Comparison of ENCODE assay signal across 24 mouse cellular contexts in the genomic region with DNA sequence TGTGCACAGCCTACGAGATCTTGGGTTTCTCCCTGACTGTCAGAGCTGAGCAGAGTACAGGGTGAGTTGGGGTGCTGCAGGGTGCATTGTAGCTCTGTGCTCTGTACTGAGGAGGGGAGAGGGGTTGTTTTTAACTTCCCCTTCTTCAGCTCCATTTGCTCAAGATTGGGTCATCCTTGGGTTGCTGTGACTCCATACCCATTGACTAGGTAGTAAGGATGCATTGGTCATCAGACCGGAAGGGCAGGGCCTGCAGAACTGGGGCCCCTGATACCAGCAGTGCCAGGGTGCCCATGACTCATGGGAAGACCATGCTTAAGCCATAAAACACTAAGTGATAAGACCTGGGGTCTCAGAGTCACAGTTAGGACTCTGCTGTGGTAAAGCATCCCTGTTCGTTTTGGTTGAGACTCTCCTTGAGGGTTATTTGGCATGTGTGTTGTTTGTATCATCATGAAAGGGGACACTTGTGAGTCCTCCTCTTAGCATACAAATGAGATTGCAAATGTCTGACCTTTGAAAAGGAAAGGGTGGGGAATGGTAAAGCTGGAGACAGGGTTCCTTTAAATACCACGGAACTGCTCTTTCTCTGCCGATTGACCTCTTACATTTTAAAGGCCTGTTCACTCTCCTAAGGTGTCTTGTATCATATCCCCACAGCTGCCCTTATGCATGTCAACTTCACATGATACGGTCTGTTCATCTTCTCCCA. TPM values are rescaled to one million over a fixed set of nuclear protein-coding genes. Genes with fewer than 3 reads are reported as not detected.
DNase-seq lines count a peak whose midpoint lies in the region; ATAC-seq and TF ChIP-seq lines count a peak whose summit lies in the region.
"Had no signal": no experiment of that assay in that cellular context is flagged by ENCODE, and none has a peak within 500 bp of the region (broad histone marks: within the 10 kb centered on the region; RNA-seq: fewer than 3 reads in every experiment).

No protein-coding gene starts in this region.

- TF ChIP-seq EP300 in liver, postnatal 0 days (IDR thresholded peaks at IDR 0.05; ENCODE audit: low read depth) = no peak

- intact Hi-C loops in gastrocnemius, adult 2 months (cut with DNase I) = no loop called here
- intact Hi-C loops in gastrocnemius, postnatal 36 days (cut with DNase I) = no loop called here

- H3K36me3 ChIP-seq in liver, postnatal 0 days (replicated peaks; ENCODE audit: insufficient read depth, low read length) = no peaks in the 10 kb centered on the region
- no peaks in the 10 kb centered on the region for H3K36me3 ChIP-seq in liver, embryonic 11.5 days (ENCODE audit: control insufficient read depth, insufficient read depth, low read length)
- H3K36me3 ChIP-seq: embryonic facial prominence, embryonic 15.5 days; forebrain, embryonic 15.5 days; heart, embryonic 13.5 days; hindbrain, embryonic 12.5 days; limb, embryonic 15.5 days; liver, embryonic 15.5 days; midbrain, embryonic 10.5 days had no signal

- no peaks in the 10 kb centered on the region for H3K27me3 ChIP-seq in liver, postnatal 0 days (ENCODE audit: insufficient read depth, low read length)
- no peaks in the 10 kb centered on the region; the same call in 1 of the 2 replicates for H3K27me3 ChIP-seq in liver, embryonic 11.5 days (replicated peaks; ENCODE audit: control insufficient read depth, insufficient read depth, low read length)
- H3K27me3 ChIP-seq: embryonic facial prominence, embryonic 15.5 days; forebrain, embryonic 15.5 days; heart, embryonic 13.5 days; hindbrain, embryonic 12.5 days; limb, embryonic 15.5 days; liver, embryonic 15.5 days had no signal

- WGBS in liver, postnatal 0 days (ENCODE audit: insufficient replicate concordance) = 76% methylated on average over 6 of the region's 6 CpGs
- 82% methylated on average over 6 of the region's 6 CpGs for WGBS in liver, embryonic 11.5 days

- H3K9me3 ChIP-seq in liver, postnatal 0 days (ENCODE audit: low read length) = no peaks in the 10 kb centered on the region
- H3K9me3 ChIP-seq in liver, embryonic 11.5 days (ENCODE audit: control insufficient read depth, low read length) = no peaks in the 10 kb centered on the region
- H3K9me3 ChIP-seq: embryonic facial prominence, embryonic 15.5 days; forebrain, embryonic 15.5 days; heart, embryonic 13.5 days; hindbrain, embryonic 12.5 days; limb, embryonic 15.5 days; liver, embryonic 15.5 days; midbrain, embryonic 10.5 days had no signal

- H3K4me1 ChIP-seq in liver, postnatal 0 days (ENCODE audit: insufficient read depth) = no peaks in the 10 kb centered on the region
- peaks cover 4% of the 10 kb centered on the region; the same call in 1 of the 2 replicates for H3K4me1 ChIP-seq in liver, embryonic 11.5 days (replicated peaks; ENCODE audit: control insufficient read depth, insufficient read depth, low read length)
- H3K4me1 ChIP-seq: liver, embryonic 15.5 days had no signal

- ATAC-seq in liver, postnatal 0 days = peak; percentile 17; the same call in 1 of the 2 replicates
- ATAC-seq in liver, embryonic 11.5 days (replicated peaks; ENCODE audit: low FRiP score) = no peak
- peak; percentile 60 for ATAC-seq in megakaryocyte progenitor cell, adult 5-6 weeks (replicated peaks; ENCODE audit: poor library complexity)
- ATAC-seq: forebrain, embryonic 15.5 days had no signal

- TF ChIP-seq CTCF in gastrocnemius, adult 2 months (IDR thresholded peaks at IDR 0.05) = no peak
- TF ChIP-seq CTCF in liver, postnatal 0 days (IDR thresholded peaks at IDR 0.05; ENCODE audit: low read depth) = no peak

- no peak overlapping the region for H3K9ac ChIP-seq in liver, postnatal 0 days (replicated peaks)
- H3K9ac ChIP-seq in liver, embryonic 11.5 days (ENCODE audit: low read depth, low read length) = no peak overlapping the region
- H3K9ac ChIP-seq: embryonic facial prominence, embryonic 15.5 days; forebrain, embryonic 15.5 days; heart, embryonic 13.5 days; hindbrain, embryonic 12.5 days; limb, embryonic 15.5 days; liver, embryonic 15.5 days had no signal

- DNase-seq in gastrocnemius, adult 2 months = no peak
- no peak for DNase-seq in gastrocnemius, postnatal 36 days
- DNase-seq in liver, postnatal 0 days = no peak
- DNase-seq in liver, embryonic 11.5 days (ENCODE audit: low spot score) = no peak
- DNase-seq in cerebellum, adult 18-20 months = no peak
- DNase-seq in frontal cortex, postnatal 25 days (ENCODE audit: low spot score in 2 of 2) = no peak
- DNase-seq: adrenal gland, postnatal 10 days; cerebellum, adult 9-11 months; gastrocnemius, postnatal 14 days; heart, adult 2 months; heart, postnatal 14 days; kidney, adult 11 months; kidney, postnatal 14 days; left cerebral cortex, postnatal 4 days; right cerebral cortex, postnatal 14 days; thymus, postnatal 25 days had no signal

- H3K4me2 ChIP-seq in liver, postnatal 0 days (ENCODE audit: low read depth, low read length) = no peak overlapping the region
- no peak overlapping the region for H3K4me2 ChIP-seq in liver, embryonic 11.5 days
- H3K4me2 ChIP-seq: embryonic facial prominence, embryonic 15.5 days; forebrain, embryonic 15.5 days; heart, embryonic 13.5 days; hindbrain, embryonic 12.5 days; limb, embryonic 15.5 days; liver, embryonic 15.5 days had no signal

- no peak overlapping the region for H3K4me3 ChIP-seq in gastrocnemius, adult 2 months
- no peak overlapping the region for H3K4me3 ChIP-seq in liver, postnatal 0 days (ENCODE audit: low read depth, low read length)
- H3K4me3 ChIP-seq in liver, embryonic 11.5 days (ENCODE audit: low read depth, low read length) = no peak overlapping the region
- H3K4me3 ChIP-seq: embryonic facial prominence, embryonic 15.5 days; forebrain, embryonic 15.5 days; heart, adult 2 months; heart, embryonic 13.5 days; hindbrain, embryonic 12.5 days; limb, embryonic 15.5 days; liver, embryonic 15.5 days; midbrain, embryonic 10.5 days had no signal

- H3K27ac ChIP-seq in gastrocnemius, adult 2 months = peak overlapping the region; percentile 79
- no peak overlapping the region for H3K27ac ChIP-seq in liver, postnatal 0 days (ENCODE audit: low read depth)
- no peak overlapping the region for H3K27ac ChIP-seq in liver, embryonic 11.5 days (ENCODE audit: low read depth, low read length)
- H3K27ac ChIP-seq: embryonic facial prominence, embryonic 15.5 days; forebrain, embryonic 15.5 days; heart, adult 2 months; heart, embryonic 13.5 days; limb, embryonic 15.5 days; liver, embryonic 15.5 days had no signal

RNA-seq across cellular contexts. Expression of a gene that starts 36.7 kb away (rescaled TPM):
- 100 to 1,000 TPM in 1 of 2 experiments, 10 to 100 TPM in 1; 86.7 to 120 TPM for total RNA-seq in gastrocnemius, adult 2 months (2021)
- total RNA-seq in gastrocnemius, postnatal 36 days (2021) = 10 to 100 TPM; 90.6 to 95.7 TPM
- polyA plus RNA-seq in liver, postnatal 0 days (2015; fragmentation: Nextera tagmentation; extraction: Ambion mirVana) = 1.2 and 1.5 TPM in 2 replicates
- polyA plus RNA-seq in liver, embryonic 11.5 days (2014; fragmentation: Nextera tagmentation; extraction: Ambion mirVana) = 12.7 and 13.2 TPM in 2 replicates
- total RNA-seq in megakaryocyte progenitor cell, adult 5-6 weeks (2015) = 16.5 and 16.9 TPM in 2 replicates
- 18.7 and 20.4 TPM in 2 replicates for total RNA-seq in megakaryocyte progenitor cell, adult 5-6 weeks (2017)

Comparison
In these comparisons a context has a peak if more than half of its experiments do, and no peak if none do; other contexts are left out.
1. RNA of a gene that starts 36.7 kb away (total RNA-seq): 86.7 to 120 TPM in gastrocnemius, adult 2 months and 90.6 to 95.7 TPM in gastrocnemius, postnatal 36 days; 16.5 to 20.4 TPM in megakaryocyte progenitor cell, adult 5-6 weeks; every median in the first group is over 4 times any median in the second.